Mouse (Mus musculus) cerebellum, adult 2 months (tissue): Measurements from ENCODE around the gene Mepe.

ENCODE experiments used
- CTCF ChIP-seq: fragments of 200-500 bp; IDR thresholded peaks from 2 replicates; pipeline ENCODE4 v1.5.1; 2011; ENCODE audit warnings: low read depth, mild to moderate bottlenecking, control low read depth, low read length, moderate library complexity, borderline replicate concordance; ENCODE audit not compliant: insufficient read depth
- POLR2A ChIP-seq: fragments of 200-500 bp; IDR thresholded peaks from 2 replicates; pipeline ENCODE4 v1.6.1; 2011; ENCODE audit warnings: low read length, control low read depth, borderline replicate concordance; ENCODE audit not compliant: insufficient read depth

GRCm38 (mm10) chr5:104376890-104377289 is 51.8 kb downstream of the Mepe start:
- TF ChIP-seq CTCF (no peak), POLR2A (no peak)
